Mouse (Mus musculus) E14TG2a.4 (cell line): ENCODE measurements around the gene Vav1.

Experiments used
- CTCF ChIP-seq: conservative IDR thresholded peaks from 2 replicates; pipeline ENCODE4 v1.5.1; 2014; ENCODE audit warnings: low read length
- NANOG ChIP-seq: IDR thresholded peaks from 2 replicates; pipeline ENCODE4 v1.6.1; 2014; ENCODE audit warnings: borderline replicate concordance, low read length, mixed read lengths

DNA sequence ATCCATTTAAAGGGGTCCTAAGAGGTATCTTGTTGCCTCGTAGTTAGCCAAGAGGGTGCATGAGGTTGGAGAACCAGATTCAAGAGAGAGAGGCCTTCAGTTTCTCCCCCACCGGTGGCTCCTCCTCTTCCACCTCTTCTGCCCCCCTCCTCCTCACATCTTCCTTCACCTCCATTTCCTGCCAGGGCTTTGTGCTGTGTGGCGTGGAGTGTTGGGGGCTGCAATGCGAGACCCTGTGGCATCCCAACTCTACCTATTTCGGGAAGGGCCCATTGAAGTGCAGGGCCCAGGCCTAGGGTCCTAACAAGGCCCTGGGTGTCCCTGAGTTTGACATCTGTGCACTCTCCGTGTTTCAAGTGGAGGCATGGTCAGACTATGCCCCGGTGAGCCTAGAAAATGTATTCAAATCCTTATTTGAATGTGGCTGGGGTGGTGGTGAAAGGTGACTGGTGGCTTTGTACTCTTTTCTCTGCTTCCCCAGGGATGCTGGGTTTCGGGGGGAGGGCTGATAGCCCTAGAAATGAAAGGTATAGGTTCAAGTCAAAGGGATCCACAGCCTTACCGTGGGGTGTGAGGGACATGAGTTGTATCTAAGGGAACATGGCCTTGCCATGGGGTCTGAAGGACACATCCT lies 808 bp downstream of the Vav1 start:
- no peak for TF ChIP-seq CTCF
- TF ChIP-seq NANOG: no peak
